Mouse (Mus musculus): ENCODE measurements at regions not wholly inside any gene's neighbourhood (a gene's known extent, or its start where the extent isn't known, plus 50 kb on each side); places are given as distances from the start of the nearest gene placed in this dataset.
"Not testable (repeated sequence)": the region's sequence is repeated elsewhere in the genome, so short reads cannot be mapped to it uniquely, and the experiment has no call there.

GRCm38 (mm10) chr17:62172305-62172704, 708.8 kb downstream of the Efna5 start:
- no peak for DNase-seq
- intact Hi-C loops (cut with DNase I; ENCODE audit: low total_unique reads), result no loop called here

GRCm38 (mm10) chr17:62171532-62171931, 709.6 kb downstream of the Efna5 start:
- intact Hi-C loops (cut with DNase I; ENCODE audit: low total_unique reads), result no loop called here
- no peak for DNase-seq

GRCm38 (mm10) chr17:62161457-62161856, 719.7 kb downstream of the Efna5 start:
- DNase-seq, result no peak
- intact Hi-C loops (cut with DNase I; ENCODE audit: low total_unique reads), result no loop called here

- intact Hi-C loops (cut with DNase I; ENCODE audit: low total_unique reads), result no loop called here
Measured at GRCm38 (mm10) chr17:62160301-62160700, 720.8 kb downstream of the Efna5 start.

GRCm38 (mm10) chr17:62135050-62135449, 746.1 kb downstream of the Efna5 start:
- intact Hi-C loops (cut with DNase I; ENCODE audit: low total_unique reads), result no loop called here
- no peak for DNase-seq

More at GRCm38 (mm10) chr17:62160301-62160700, 720.8 kb downstream of the Efna5 start:
- DNase-seq, result no peak

GRCm38 (mm10) chr17:62111703-62112102, 769.4 kb downstream of the Efna5 start:
- DNase-seq; intact Hi-C loops (cut with DNase I; ENCODE audit: low total_unique reads): not testable (repeated sequence)

GRCm38 (mm10) chr17:62109052-62109451, 772.1 kb downstream of the Efna5 start:
- no peak for DNase-seq
- intact Hi-C loops (cut with DNase I; ENCODE audit: low total_unique reads), result no loop called here

GRCm38 (mm10) chr17:62083281-62083680, 797.8 kb downstream of the Efna5 start:
- intact Hi-C loops (cut with DNase I; ENCODE audit: low total_unique reads), result no loop called here
- no peak for DNase-seq

GRCm38 (mm10) chr17:62077604-62078003, 803.5 kb downstream of the Efna5 start:
- intact Hi-C loops (cut with DNase I; ENCODE audit: low total_unique reads), result no loop called here
- DNase-seq, result no peak

- intact Hi-C loops (cut with DNase I; ENCODE audit: low total_unique reads), result no loop called here
- DNase-seq, result no peak
Measured at GRCm38 (mm10) chr17:62064939-62065338, 816.2 kb downstream of the Efna5 start.

GRCm38 (mm10) chr17:62058016-62058415, 823.1 kb downstream of the Efna5 start:
- DNase-seq, result no peak
- intact Hi-C loops (cut with DNase I; ENCODE audit: low total_unique reads), result no loop called here

- intact Hi-C loops (cut with DNase I; ENCODE audit: low total_unique reads), result no loop called here
- DNase-seq, result no peak
Measured at GRCm38 (mm10) chr17:62054801-62055200, 826.3 kb downstream of the Efna5 start.

GRCm38 (mm10) chr17:62048989-62049388, 832.1 kb downstream of the Efna5 start:
- no peak for DNase-seq
- intact Hi-C loops (cut with DNase I; ENCODE audit: low total_unique reads), result no loop called here

GRCm38 (mm10) chr17:62030614-62031013, 850.5 kb downstream of the Efna5 start:
- intact Hi-C loops (cut with DNase I; ENCODE audit: low total_unique reads), result no loop called here
- no peak for DNase-seq

All from gastrocnemius, postnatal 14 days (tissue).